Mouse (Mus musculus) forebrain, embryonic 11.5 days (tissue): ENCODE data around the gene Ttc27. TPM values are rescaled to one million over a fixed set of nuclear protein-coding genes. Genes with fewer than 3 reads are reported as not detected.

Experiments
- ATAC-seq: fragments of 200-750 bp; cut with Nextera tagmentation; replicated peaks from 2 replicates; pipeline ENCODE4 v1.8.0; 2017; ENCODE audit warnings: moderate TSS enrichment; ENCODE audit not compliant: low FRiP score
- DNase-seq: peaks from one replicate; pipeline ENCODE4 v3.0.0-alpha.2; 2017; ENCODE audit warnings: low spot score
- H3K27ac ChIP-seq: fragments of 300-500 bp; sonication (generic); 2 replicates; pipeline ENCODE4 v1.5.1; 2014; ENCODE audit warnings: low read depth, low read length
- H3K27me3 ChIP-seq: fragments of 300-500 bp; sonication (generic); 2 replicates; pipeline ENCODE4 v1.6.1; 2014; ENCODE audit warnings: mild to moderate bottlenecking, low read length, mixed read lengths; ENCODE audit not compliant: control insufficient read depth, insufficient read depth
- H3K36me3 ChIP-seq: fragments of 300-500 bp; sonication (generic); 2 replicates; pipeline ENCODE4 v1.6.1; 2014; ENCODE audit warnings: mild to moderate bottlenecking, low read length, moderate library complexity, mixed read lengths; ENCODE audit not compliant: control insufficient read depth, insufficient read depth
- H3K4me1 ChIP-seq: fragments of 300-500 bp; sonication (generic); replicated peaks from 2 replicates; pipeline ENCODE4 v1.6.1; 2014; ENCODE audit warnings: low read length, mixed read lengths; ENCODE audit not compliant: control insufficient read depth, insufficient read depth
- H3K4me2 ChIP-seq: fragments of 300-500 bp; sonication (generic); 2 replicates; pipeline ENCODE4 v1.6.1; 2014; ENCODE audit warnings: low read depth, mild to moderate bottlenecking, low read length, moderate library complexity, mixed read lengths; ENCODE audit not compliant: severe bottlenecking
- H3K4me3 ChIP-seq: fragments of 300-500 bp; sonication (generic); 2 replicates; pipeline ENCODE4 v1.5.1; 2014; ENCODE audit warnings: low read depth, low read length
- H3K9ac ChIP-seq: fragments of 300-500 bp; sonication (generic); 2 replicates; pipeline ENCODE4 v1.6.1; 2014; ENCODE audit warnings: low read length
- H3K9me3 ChIP-seq: fragments of 300-500 bp; sonication (generic); 2 replicates; pipeline ENCODE4 v1.6.1; 2016; ENCODE audit warnings: low read length, mixed read lengths; ENCODE audit not compliant: control insufficient read depth
- WGBS: fragments of 180-500 bp; shearing (Covaris S2); extraction: QIAGEN DNeasy Blood & Tissue Kit; methylation state at CpG from one replicate; pipeline ENCODE4 v1.1.7; 2014; 5-methylcytosine and 5-hydroxymethylcytosine counted together
- polyA plus RNA-seq: library from polyadenylated mRNA; unstranded; fragments of >200 nt; fragmentation: Nextera tagmentation; extraction: Ambion mirVana; gene quantifications from 2 replicates; pipeline ENCODE4 v1.2.1, GENCODE M21; 2014

The Ttc27 gene
- polyA plus RNA-seq, 1 experiment from 2014 or later: 26.1 TPM

DNA sequence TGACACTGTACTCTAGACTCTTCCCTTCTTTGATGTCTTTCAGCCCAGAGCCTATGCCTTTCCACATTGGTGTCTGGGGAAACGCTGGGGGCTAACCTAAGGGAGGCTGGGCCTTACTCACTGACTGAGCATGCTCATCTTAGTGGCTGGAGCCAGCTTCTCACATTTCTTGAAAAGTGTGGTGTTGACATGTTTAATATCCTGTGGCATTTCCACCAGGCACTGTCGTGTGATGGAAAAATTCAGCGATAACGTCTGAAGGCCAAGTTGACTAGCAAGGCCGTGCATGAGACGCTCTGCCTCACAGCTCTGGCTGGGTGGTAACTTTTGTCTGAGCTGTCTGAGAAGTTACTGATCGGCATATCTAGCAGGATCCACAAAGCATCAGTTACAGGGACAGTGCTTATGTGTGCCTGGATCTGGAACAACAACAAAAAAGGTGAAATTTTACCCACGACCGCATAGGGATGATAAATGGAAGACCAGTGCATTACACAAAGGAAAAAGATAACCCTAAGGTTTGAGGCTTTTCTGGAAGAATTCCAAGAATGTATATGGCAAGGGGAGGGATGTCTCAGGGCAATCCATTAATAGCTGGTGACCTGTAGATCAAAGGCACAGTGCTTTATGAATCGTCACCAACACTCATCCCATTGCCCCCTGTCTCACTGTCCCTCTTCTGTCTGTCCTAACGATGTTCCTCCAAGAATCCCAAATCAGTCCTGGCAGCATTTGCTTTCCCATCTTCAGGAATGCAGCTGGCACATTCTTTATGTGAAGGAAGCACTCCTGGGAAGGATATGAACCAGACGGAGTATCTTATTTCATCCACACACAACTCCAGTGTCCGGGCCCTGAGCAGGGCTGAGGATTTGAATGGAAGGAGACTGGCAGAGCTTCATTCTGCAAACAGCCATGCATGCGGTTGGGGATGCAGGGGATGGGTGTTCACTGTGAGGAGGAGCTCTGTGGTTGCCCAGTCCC is 152.9 kb downstream of the Ttc27 start:
- no peak for DNase-seq
- Histone ChIP-seq H3K36me3 (no peaks in the 10 kb centered on the region), H3K27ac (no peak overlapping the region), H3K27me3 (no peaks in the 10 kb centered on the region), H3K9me3 (no peaks in the 10 kb centered on the region), H3K4me2 (no peak overlapping the region), H3K4me3 (no peak overlapping the region), H3K4me1 (peaks cover 7% of the 10 kb centered on the region; the same call in 1 of the 2 replicates), H3K9ac (no peak overlapping the region)
- no peak for ATAC-seq
- 75% methylated on average over 14 of the region's 14 CpGs for WGBS

DNA sequence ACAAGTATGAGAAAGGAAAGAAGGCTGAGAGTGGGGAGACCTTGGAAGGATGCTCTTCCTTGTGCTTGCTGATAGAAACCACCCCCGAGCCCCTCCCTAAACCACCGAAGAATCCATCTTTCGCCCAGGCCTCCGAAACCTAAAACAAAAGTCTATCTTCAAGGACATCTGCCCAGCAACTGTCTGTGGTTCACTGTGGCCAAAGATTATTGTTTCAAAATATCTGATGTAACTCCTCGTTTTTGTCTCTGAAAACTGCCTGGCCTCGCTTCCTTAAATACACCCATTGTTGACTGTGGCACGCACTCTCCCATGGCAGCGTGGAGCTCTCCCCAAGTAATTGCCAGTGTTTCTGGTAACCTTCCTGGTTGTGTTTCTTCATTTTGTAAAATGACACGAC is 155.0 kb downstream of the Ttc27 start:
- no peak for DNase-seq
- no peak overlapping the region for H3K27ac ChIP-seq

DNA sequence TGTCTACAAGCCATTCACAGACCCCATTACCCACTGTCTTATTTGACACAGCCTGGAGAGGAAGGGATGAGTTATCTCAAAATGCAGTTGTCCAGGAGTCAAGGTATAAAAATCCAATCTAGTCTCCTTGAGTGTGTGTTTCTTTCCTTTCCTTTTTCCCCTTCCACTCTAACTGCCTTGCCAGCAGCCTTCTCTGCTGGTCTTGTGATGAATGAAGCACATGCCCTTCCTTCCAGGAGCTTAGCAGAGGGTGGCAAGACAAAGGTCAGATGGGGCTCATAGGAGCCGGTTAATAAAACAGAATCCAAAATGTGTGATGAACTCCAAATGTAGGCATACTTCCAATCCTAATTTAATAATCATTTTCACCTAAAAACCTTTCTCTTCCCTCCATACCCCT is 156.2 kb downstream of the Ttc27 start:
- Histone ChIP-seq H3K36me3 (no peaks in the 10 kb centered on the region), H3K9ac (no peak overlapping the region), H3K27me3 (no peaks in the 10 kb centered on the region), H3K4me1 (no peaks in the 10 kb centered on the region; the same call in 1 of the 2 replicates), H3K4me3 (no peak overlapping the region), H3K27ac (no peak overlapping the region), H3K4me2 (no peak overlapping the region), H3K9me3 (no peaks in the 10 kb centered on the region)
- DNase-seq: no peak
- 84% methylated on average over 1 of the region's 1 CpGs for WGBS
- ATAC-seq: no peak

More for the DNA sequence above, 155.0 kb downstream of the Ttc27 start:
- H3K9me3 ChIP-seq: no peaks in the 10 kb centered on the region
- no peak overlapping the region for H3K4me2 ChIP-seq
- no peaks in the 10 kb centered on the region for H3K36me3 ChIP-seq
- H3K4me3 ChIP-seq: no peak overlapping the region
- no peak for ATAC-seq
- H3K4me1 ChIP-seq: no peaks in the 10 kb centered on the region; the same call in 1 of the 2 replicates
- WGBS: 86% methylated on average over 9 of the region's 9 CpGs
- H3K27me3 ChIP-seq: no peaks in the 10 kb centered on the region
- no peak overlapping the region for H3K9ac ChIP-seq

DNA sequence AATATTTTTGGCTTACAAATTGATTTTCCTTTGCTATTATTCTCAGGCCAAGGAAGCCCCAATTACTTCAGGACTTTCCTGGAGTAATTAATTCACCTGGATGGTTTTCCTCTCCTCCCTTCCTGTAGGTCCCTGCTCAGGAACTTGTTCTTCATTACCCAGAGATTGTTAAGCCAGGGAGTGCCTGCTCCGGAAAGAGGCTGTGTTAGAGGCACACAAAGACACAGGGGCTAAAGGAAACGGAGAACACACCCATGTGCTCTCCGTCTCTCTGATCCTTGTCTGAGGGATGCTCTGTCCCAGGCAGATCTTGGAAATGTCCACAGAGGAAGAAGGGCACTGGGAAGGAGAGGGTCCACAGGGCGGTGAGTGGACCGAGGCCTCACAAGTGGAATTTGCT is 158.2 kb downstream of the Ttc27 start:
- DNase-seq (no peak), ATAC-seq (no peak)
- Histone ChIP-seq H3K36me3 (no peaks in the 10 kb centered on the region), H3K27ac (no peak overlapping the region), H3K9ac (no peak overlapping the region), H3K4me2 (no peak overlapping the region), H3K27me3 (no peaks in the 10 kb centered on the region), H3K9me3 (no peaks in the 10 kb centered on the region), H3K4me3 (no peak overlapping the region), H3K4me1 (no peaks in the 10 kb centered on the region)
- 94% methylated on average over 5 of the region's 5 CpGs for WGBS

DNA sequence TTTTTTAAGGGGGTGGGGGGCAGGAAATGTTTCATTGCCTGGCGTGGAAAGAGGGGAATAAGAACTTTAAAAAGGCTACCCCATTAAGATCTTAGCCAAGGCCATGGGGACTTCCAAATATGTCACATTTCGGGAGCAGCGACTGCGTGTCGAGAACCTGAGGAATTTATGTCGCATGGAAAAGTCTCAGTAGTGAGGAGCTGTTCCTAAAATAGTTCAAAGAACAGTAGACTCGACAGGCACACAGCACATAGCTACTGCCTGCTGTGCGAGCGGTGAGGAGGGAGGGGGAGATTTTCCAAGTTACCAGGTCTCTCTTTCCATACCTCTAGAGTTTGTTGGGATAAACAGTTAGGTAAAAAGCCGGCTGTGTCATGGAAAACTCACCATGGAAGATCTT is 159.4 kb downstream of the Ttc27 start:
- ATAC-seq (no peak), DNase-seq (no peak)
- WGBS: 87% methylated on average over 10 of the region's 10 CpGs
- H3K9me3 ChIP-seq: no peaks in the 10 kb centered on the region
- H3K27me3 ChIP-seq: no peaks in the 10 kb centered on the region
- H3K27ac ChIP-seq: no peak overlapping the region
- H3K9ac ChIP-seq: no peak overlapping the region
- H3K4me2 ChIP-seq: no peak overlapping the region
- no peaks in the 10 kb centered on the region for H3K4me1 ChIP-seq
- no peak overlapping the region for H3K4me3 ChIP-seq
- H3K36me3 ChIP-seq: no peaks in the 10 kb centered on the region

DNA sequence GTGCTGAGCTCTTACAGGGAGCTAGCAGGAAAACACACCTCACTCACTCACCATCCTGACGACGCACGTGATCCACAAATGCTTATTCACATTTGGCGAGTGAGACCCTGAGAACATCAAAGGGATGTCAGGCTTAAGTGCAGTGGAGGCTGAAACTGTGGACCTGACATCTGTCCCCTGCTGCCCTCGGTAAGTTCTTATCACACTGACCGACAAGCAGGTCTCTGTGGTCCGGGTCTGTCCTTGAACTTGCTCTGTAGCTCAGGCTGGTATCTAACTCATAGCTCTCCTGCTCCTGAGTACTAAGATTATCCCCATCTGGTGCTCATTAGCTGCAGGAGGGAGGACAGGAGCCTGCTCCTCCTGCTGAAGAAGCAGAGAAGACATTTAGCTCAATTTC is 162.2 kb downstream of the Ttc27 start:
- H3K9me3 ChIP-seq: no peaks in the 10 kb centered on the region
- no peak overlapping the region for H3K27ac ChIP-seq
- no peaks in the 10 kb centered on the region for H3K36me3 ChIP-seq
- H3K4me2 ChIP-seq: no peak overlapping the region
- H3K4me3 ChIP-seq: no peak overlapping the region
- ATAC-seq: no peak
- H3K9ac ChIP-seq: no peak overlapping the region
- H3K4me1 ChIP-seq: no peaks in the 10 kb centered on the region
- WGBS: 68% methylated on average over 7 of the region's 7 CpGs
- H3K27me3 ChIP-seq: no peaks in the 10 kb centered on the region
- no peak for DNase-seq

DNA sequence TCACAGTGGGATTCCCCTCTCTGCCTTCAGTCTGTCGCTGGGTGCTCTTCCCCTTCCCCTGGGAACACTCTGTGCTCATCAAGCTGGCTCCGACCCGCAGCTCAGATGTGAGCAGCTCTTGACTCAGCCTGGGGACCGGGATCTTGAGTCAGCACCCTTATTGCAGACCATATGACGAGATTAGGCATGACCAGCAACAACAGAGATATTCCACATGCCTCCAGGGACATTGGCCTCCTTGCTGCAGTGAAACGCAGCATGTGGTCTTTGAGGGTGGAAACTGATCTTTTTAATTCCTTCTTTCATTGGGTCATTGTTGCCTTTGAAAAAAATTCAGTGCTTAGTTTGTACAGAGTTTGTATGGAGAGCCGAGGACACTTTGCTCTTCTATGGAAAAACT is 169.5 kb downstream of the Ttc27 start:
- no peak for DNase-seq
- no peak overlapping the region for H3K4me2 ChIP-seq
- ATAC-seq: no peak
- 52% methylated on average over 7 of the region's 7 CpGs for WGBS
- no peaks in the 10 kb centered on the region for H3K9me3 ChIP-seq
- no peak overlapping the region for H3K9ac ChIP-seq
- H3K36me3 ChIP-seq: no peaks in the 10 kb centered on the region
- no peaks in the 10 kb centered on the region for H3K27me3 ChIP-seq
- H3K4me3 ChIP-seq: no peak overlapping the region
- no peak overlapping the region for H3K27ac ChIP-seq
- 0 out of 2 replicates have a peak, but pooled peaks cover 4% of the 10 kb centered on the region for H3K4me1 ChIP-seq

DNA sequence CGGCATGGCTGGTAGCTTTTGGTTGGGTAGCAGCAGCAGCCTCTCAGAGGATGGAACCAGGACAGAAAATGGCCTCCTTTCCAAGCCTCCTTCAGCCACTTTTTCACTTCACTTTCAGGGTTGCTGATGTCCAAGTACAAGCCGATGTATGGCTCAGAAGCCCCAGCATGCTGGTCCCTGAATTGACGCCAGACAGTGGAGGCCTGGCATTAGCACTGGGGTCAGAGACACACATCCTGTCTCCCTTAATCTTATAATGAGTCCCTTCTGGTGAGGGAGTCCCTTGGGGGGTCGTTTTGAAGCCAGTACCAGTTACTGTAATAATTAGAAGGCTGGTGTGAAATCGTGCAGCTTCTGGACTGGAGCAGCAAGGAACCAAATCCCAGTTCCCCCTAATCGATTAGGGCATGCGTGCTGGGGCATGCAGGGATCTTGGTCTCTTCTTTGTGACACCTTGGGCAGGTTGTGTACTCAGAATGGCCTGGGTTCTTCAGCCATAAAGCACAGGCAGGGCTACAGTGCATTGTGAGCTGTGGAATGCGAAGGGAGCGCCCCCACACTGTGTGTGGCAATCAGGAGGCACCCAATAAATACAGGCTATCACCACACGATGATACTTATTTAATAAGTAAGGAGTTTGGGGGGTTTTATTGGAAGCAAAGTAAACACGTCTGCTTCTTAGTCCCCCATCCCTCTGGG is 171.5 kb downstream of the Ttc27 start:
- Histone ChIP-seq H3K36me3 (no peaks in the 10 kb centered on the region), H3K4me2 (no peak overlapping the region), H3K9ac (no peak overlapping the region), H3K4me3 (no peak overlapping the region), H3K9me3 (no peaks in the 10 kb centered on the region), H3K27ac (no peak overlapping the region), H3K27me3 (no peaks in the 10 kb centered on the region), H3K4me1 (0 out of 2 replicates have a peak, but pooled peaks cover 4% of the 10 kb centered on the region)
- ATAC-seq (no peak), DNase-seq (no peak)
- 72% methylated on average over 11 of the region's 11 CpGs for whole genome bisulfite sequencing
